Mouse (Mus musculus): ENCODE measurements around the gene Nyap2.

The Nyap2 gene

GRCm38 (mm10) chr1:81076831-81077664, at the start of gene Nyap2:
Gene Nyap2, plus strand, starts transcription at chr1:81076950.
- peak; percentile 75 for DNase-seq (ENCODE audit: low spot score)

- DNase-seq (ENCODE audit: low spot score) = peak; percentile 14
These were observed 33.6 kb upstream of the Nyap2 start for GRCm38 (mm10) chr1:81042907-81043868.

GRCm38 (mm10) chr1:81058340-81058739, 18.4 kb upstream of the Nyap2 start:
- DNase-seq (ENCODE audit: low spot score) = no peak

GRCm38 (mm10) chr1:81058835-81059234, 17.9 kb upstream of the Nyap2 start:
- no peak for DNase-seq (ENCODE audit: low spot score)

- no peak for DNase-seq (ENCODE audit: low spot score)
These were observed 13.9 kb upstream of the Nyap2 start for GRCm38 (mm10) chr1:81062811-81063210.

GRCm38 (mm10) chr1:81076259-81076658, 491 bp upstream of the Nyap2 start:
- DNase-seq (ENCODE audit: low spot score) = peak; percentile 61

- DNase-seq (ENCODE audit: low spot score) = peak; percentile 28
These were observed 1.0 kb downstream of the Nyap2 start for GRCm38 (mm10) chr1:81077665-81078314.

GRCm38 (mm10) chr1:81087485-81087884, 10.7 kb downstream of the Nyap2 start:
- no peak for DNase-seq (ENCODE audit: low spot score)

GRCm38 (mm10) chr1:81090400-81090799, 13.7 kb downstream of the Nyap2 start:
- DNase-seq (ENCODE audit: low spot score) = no peak

- DNase-seq (ENCODE audit: low spot score) = no peak
These were observed 14.2 kb downstream of the Nyap2 start for GRCm38 (mm10) chr1:81090979-81091378.

GRCm38 (mm10) chr1:81092056-81092455, 15.3 kb downstream of the Nyap2 start:
- DNase-seq (ENCODE audit: low spot score) = peak; percentile 61

GRCm38 (mm10) chr1:81092886-81093285, 16.1 kb downstream of the Nyap2 start:
- DNase-seq (ENCODE audit: low spot score) = peak; percentile 81

GRCm38 (mm10) chr1:81098950-81099349, 22.2 kb downstream of the Nyap2 start:
- DNase-seq (ENCODE audit: low spot score) = no peak

- DNase-seq (ENCODE audit: low spot score) = no peak
These were observed 25.0 kb downstream of the Nyap2 start for GRCm38 (mm10) chr1:81101749-81102148.

- DNase-seq (ENCODE audit: low spot score) = no peak
These were observed 43.0 kb downstream of the Nyap2 start for GRCm38 (mm10) chr1:81119732-81120131.

GRCm38 (mm10) chr1:81132007-81132712, 55.4 kb downstream of the Nyap2 start:
- DNase-seq (ENCODE audit: low spot score) = no peak

GRCm38 (mm10) chr1:81143855-81144254, 67.1 kb downstream of the Nyap2 start:
- DNase-seq (ENCODE audit: low spot score) = no peak

GRCm38 (mm10) chr1:81145576-81145975, 68.8 kb downstream of the Nyap2 start:
- no peak for DNase-seq (ENCODE audit: low spot score)

- peak; percentile 41 for DNase-seq (ENCODE audit: low spot score)
These were observed 92.5 kb downstream of the Nyap2 start for GRCm38 (mm10) chr1:81169245-81169644.

- no peak for DNase-seq (ENCODE audit: low spot score)
These were observed 96.0 kb downstream of the Nyap2 start for GRCm38 (mm10) chr1:81172703-81173102.

GRCm38 (mm10) chr1:81173303-81173702, 96.6 kb downstream of the Nyap2 start:
- peak; percentile 27 for DNase-seq (ENCODE audit: low spot score)

- no peak for DNase-seq (ENCODE audit: low spot score)
These were observed 103.0 kb downstream of the Nyap2 start for GRCm38 (mm10) chr1:81179725-81180124.
